Mouse (Mus musculus) forebrain, embryonic 12.5 days (tissue): Measurements from ENCODE around the gene Gm20388. TPM values are rescaled to one million over a fixed set of nuclear protein-coding genes. Genes with fewer than 3 reads are reported as not detected.

ENCODE experiments used
- ATAC-seq: fragments of 200-750 bp; cut with Nextera tagmentation; 2 replicates; pipeline ENCODE4 v1.8.0; 2017; ENCODE audit warnings: moderate TSS enrichment; ENCODE audit not compliant: low FRiP score
- H3K27ac ChIP-seq: fragments of 300-500 bp; sonication (generic); 2 replicates; pipeline ENCODE4 v1.5.1; 2016; ENCODE audit warnings: mild to moderate bottlenecking
- H3K27me3 ChIP-seq: fragments of 300-500 bp; sonication (generic); 2 replicates; pipeline ENCODE4 v1.6.1; 2016; ENCODE audit warnings: mild to moderate bottlenecking
- H3K36me3 ChIP-seq: fragments of 300-500 bp; sonication (generic); replicated peaks from 2 replicates; pipeline ENCODE4 v1.6.1; 2016; ENCODE audit warnings: mild to moderate bottlenecking
- H3K4me1 ChIP-seq: fragments of 300-500 bp; sonication (generic); 2 replicates; pipeline ENCODE4 v1.6.1; 2016
- H3K4me2 ChIP-seq: fragments of 300-500 bp; sonication (generic); 2 replicates; pipeline ENCODE4 v1.6.1; 2016; ENCODE audit warnings: mild to moderate bottlenecking, moderate library complexity
- H3K4me3 ChIP-seq: fragments of 300-500 bp; sonication (generic); replicated peaks from 2 replicates; pipeline ENCODE4 v1.5.1; 2016; ENCODE audit warnings: mild to moderate bottlenecking
- H3K9ac ChIP-seq: fragments of 300-500 bp; sonication (generic); 2 replicates; pipeline ENCODE4 v1.6.1; 2016; ENCODE audit warnings: mild to moderate bottlenecking
- H3K9me3 ChIP-seq: fragments of 300-500 bp; sonication (generic); 2 replicates; pipeline ENCODE4 v1.6.1; 2016
- WGBS: fragments of 180-500 bp; shearing (Covaris S2); methylation state at CpG from one replicate; pipeline ENCODE4 v1.1.7; 2016; 5-methylcytosine and 5-hydroxymethylcytosine counted together
- polyA plus RNA-seq: library from polyadenylated mRNA; unstranded; fragments of >200 nt; fragmentation: Nextera tagmentation; extraction: Ambion mirVana; gene quantifications from 2 replicates; pipeline ENCODE4 v1.2.1, GENCODE M21; 2016

Gene Gm20388
- polyA plus RNA-seq, 1 experiment from 2014 or later, result not detected

DNA sequence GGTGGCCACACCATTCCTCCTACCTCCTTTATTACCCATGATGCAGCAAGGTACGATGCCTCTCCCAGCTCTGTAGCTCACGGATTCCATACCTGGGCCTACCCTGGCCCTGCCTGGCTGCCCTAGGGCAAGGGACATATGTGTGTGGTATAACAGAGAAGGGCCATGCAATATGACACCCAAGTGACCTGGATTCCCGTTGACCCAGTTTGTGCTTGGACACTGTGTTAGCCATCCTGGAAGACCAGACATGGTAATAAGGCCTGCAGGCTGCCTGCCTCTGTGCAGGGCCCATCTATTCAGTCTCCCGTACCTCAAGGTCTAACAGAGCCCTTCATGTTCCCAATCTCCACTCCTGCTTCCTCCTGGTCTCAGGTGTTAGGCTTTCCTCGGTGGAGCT lies 517.9 kb downstream of the Gm20388 start:
- peaks cover 69% of the 10 kb centered on the region for H3K4me1 ChIP-seq
- H3K9ac ChIP-seq, result no peak overlapping the region
- ATAC-seq, result no peak
- H3K9me3 ChIP-seq, result peaks cover under 1% of the 10 kb centered on the region; the same call in 1 of the 2 replicates
- no peaks in the 10 kb centered on the region for H3K27me3 ChIP-seq
- H3K27ac ChIP-seq, result peak overlapping the region; percentile 11; the same call in 1 of the 2 replicates
- WGBS, result 79% methylated on average over 5 of the region's 5 CpGs
- no peak overlapping the region for H3K4me3 ChIP-seq
- H3K4me2 ChIP-seq, result no peak overlapping the region
- H3K36me3 ChIP-seq, result no peaks in the 10 kb centered on the region

DNA sequence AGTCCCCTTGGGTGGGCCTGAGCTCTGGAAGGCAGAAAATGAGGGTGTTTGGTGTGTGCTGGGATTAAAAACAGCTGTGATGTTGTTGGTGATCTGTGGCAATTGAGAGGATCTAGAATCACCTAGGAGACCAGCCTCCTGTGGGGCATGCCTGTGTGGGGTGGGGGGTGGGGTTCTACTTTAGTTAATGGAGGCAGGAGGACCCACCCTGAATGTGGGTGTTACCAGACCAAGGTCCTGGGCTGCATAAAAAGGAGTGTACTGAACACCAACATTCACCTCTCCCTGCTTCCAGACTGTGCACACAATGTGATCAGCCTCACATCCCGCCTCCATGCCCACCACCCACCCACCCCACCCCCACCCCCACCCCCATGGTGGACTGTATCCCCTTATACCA lies 518.5 kb downstream of the Gm20388 start:
- WGBS, result 100% methylated on average over 1 of the region's 1 CpGs
- Histone ChIP-seq H3K4me3 (no peak overlapping the region), H3K27ac (peak overlapping the region; percentile 11; the same call in 1 of the 2 replicates), H3K9me3 (peaks cover 5% of the 10 kb centered on the region; the same call in 1 of the 2 replicates), H3K4me1 (peaks cover 63% of the 10 kb centered on the region), H3K27me3 (no peaks in the 10 kb centered on the region), H3K9ac (no peak overlapping the region), H3K36me3 (no peaks in the 10 kb centered on the region), H3K4me2 (no peak overlapping the region)
- ATAC-seq, result no peak

DNA sequence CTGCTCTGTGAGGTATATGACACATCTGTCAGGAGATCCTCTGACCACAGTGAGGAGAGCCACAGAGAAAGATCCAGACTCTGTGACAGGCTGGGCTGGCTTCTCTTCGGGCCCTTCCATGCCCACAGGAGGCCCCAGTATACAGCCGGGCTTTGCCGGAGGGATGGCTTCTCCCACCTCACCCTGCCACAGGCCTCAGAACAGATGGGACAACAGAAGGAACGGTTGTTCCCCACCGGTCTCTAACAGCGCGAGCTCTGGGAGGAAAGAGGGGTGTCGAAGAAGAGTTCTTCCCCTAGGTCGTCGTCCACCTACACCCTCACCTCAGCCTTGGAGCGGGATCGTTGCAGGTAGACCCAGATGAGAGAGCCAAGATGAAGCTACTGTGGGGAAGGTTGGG lies 520.4 kb downstream of the Gm20388 start:
- Histone ChIP-seq H3K9ac (no peak overlapping the region), H3K36me3 (no peaks in the 10 kb centered on the region), H3K27me3 (no peaks in the 10 kb centered on the region; the same call in 1 of the 2 replicates), H3K9me3 (peaks cover 5% of the 10 kb centered on the region; the same call in 1 of the 2 replicates), H3K4me3 (no peak overlapping the region), H3K4me2 (no peak overlapping the region), H3K4me1 (peaks cover 53% of the 10 kb centered on the region), H3K27ac (peak overlapping the region; percentile 19; the same call in 1 of the 2 replicates)
- ATAC-seq, result no peak
- 89% methylated on average over 12 of the region's 12 CpGs for WGBS

GRCm38 (mm10) chr8:120432438-120432837 lies 521.8 kb downstream of the Gm20388 start:
- peaks cover 53% of the 10 kb centered on the region for H3K4me1 ChIP-seq
- no peak overlapping the region for H3K4me2 ChIP-seq
- H3K4me3 ChIP-seq, result no peak overlapping the region
- WGBS, result 86% methylated on average over 7 of the region's 7 CpGs
- H3K27ac ChIP-seq, result peak overlapping the region; percentile 68; the same call in 1 of the 2 replicates
- no peak for ATAC-seq
- peaks cover 5% of the 10 kb centered on the region; the same call in 1 of the 2 replicates for H3K9me3 ChIP-seq
- peaks cover 13% of the 10 kb centered on the region for H3K27me3 ChIP-seq
- H3K36me3 ChIP-seq, result no peaks in the 10 kb centered on the region
- H3K9ac ChIP-seq, result no peak overlapping the region

GRCm38 (mm10) chr8:120433143-120433542 lies 522.5 kb downstream of the Gm20388 start:
- H3K4me1 ChIP-seq, result peaks cover 53% of the 10 kb centered on the region
- no peak for ATAC-seq
- 70% methylated on average over 7 of the region's 7 CpGs for WGBS
- no peak overlapping the region for H3K9ac ChIP-seq
- H3K9me3 ChIP-seq, result peaks cover 5% of the 10 kb centered on the region; the same call in 1 of the 2 replicates
- no peak overlapping the region for H3K4me2 ChIP-seq
- no peaks in the 10 kb centered on the region for H3K36me3 ChIP-seq
- H3K4me3 ChIP-seq, result no peak overlapping the region
- H3K27ac ChIP-seq, result peak overlapping the region; percentile 68; the same call in 1 of the 2 replicates
- H3K27me3 ChIP-seq, result peaks cover 15% of the 10 kb centered on the region

DNA sequence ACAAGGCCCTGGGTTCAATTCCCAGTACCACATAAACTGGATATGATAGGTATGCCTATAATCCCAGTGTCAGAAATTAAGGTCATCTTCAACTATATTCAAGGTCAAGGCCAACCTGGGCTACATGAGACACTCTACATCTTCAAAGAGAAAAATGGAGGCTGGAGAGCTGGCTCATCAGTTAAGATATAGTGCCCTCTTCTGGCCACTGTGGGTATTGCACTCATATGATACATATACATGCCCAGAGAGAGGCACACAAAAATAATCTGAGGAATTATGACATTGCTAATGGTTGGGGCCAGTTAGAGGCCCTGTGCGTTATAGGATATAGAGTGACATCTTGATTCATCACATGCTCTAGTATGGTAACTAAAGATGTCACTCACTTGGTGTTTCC lies 523.1 kb downstream of the Gm20388 start:
- Histone ChIP-seq H3K4me1 (peaks cover 53% of the 10 kb centered on the region), H3K9me3 (peaks cover 5% of the 10 kb centered on the region; the same call in 1 of the 2 replicates), H3K27ac (0 out of 2 replicates have a peak overlapping the region, but pooled peaks have one; percentile 68), H3K27me3 (peaks cover 15% of the 10 kb centered on the region), H3K4me2 (no peak overlapping the region), H3K36me3 (no peaks in the 10 kb centered on the region), H3K9ac (no peak overlapping the region), H3K4me3 (no peak overlapping the region)
- no peak for ATAC-seq
- 89% methylated on average over 1 of the region's 1 CpGs for WGBS

DNA sequence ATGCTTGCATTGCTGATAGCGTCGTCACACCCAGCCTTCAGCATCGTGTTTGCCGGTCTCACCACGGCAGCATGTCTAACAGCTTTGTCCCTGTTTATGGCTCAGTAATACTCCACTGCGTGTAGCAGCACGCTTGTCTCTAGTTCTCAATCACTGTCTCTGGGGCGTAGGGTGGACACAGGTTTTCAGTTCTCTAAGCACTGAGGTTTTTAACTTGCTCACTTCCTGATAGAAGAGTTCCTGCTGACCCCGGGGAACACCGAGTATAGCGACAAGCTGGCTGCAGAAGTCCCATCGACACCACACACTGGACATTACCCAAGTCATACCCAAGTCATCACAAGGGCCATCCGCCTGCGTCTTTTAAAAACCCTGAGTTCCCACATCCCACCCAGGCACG lies 525.1 kb downstream of the Gm20388 start:
- no peaks in the 10 kb centered on the region for H3K36me3 ChIP-seq
- H3K27ac ChIP-seq, result no peak overlapping the region
- H3K9me3 ChIP-seq, result peaks cover 5% of the 10 kb centered on the region; the same call in 1 of the 2 replicates
- H3K4me3 ChIP-seq, result no peak overlapping the region
- peaks cover 15% of the 10 kb centered on the region for H3K27me3 ChIP-seq
- WGBS, result 96% methylated on average over 15 of the region's 15 CpGs
- H3K9ac ChIP-seq, result no peak overlapping the region
- no peak for ATAC-seq
- peaks cover 68% of the 10 kb centered on the region for H3K4me1 ChIP-seq
- H3K4me2 ChIP-seq, result no peak overlapping the region

GRCm38 (mm10) chr8:120436491-120437030 lies 525.9 kb downstream of the Gm20388 start:
- Histone ChIP-seq H3K27me3 (peaks cover 18% of the 10 kb centered on the region), H3K4me1 (peaks cover 73% of the 10 kb centered on the region), H3K36me3 (no peaks in the 10 kb centered on the region), H3K4me3 (no peak overlapping the region), H3K9ac (no peak overlapping the region), H3K9me3 (peaks cover 5% of the 10 kb centered on the region; the same call in 1 of the 2 replicates), H3K27ac (0 out of 2 replicates have a peak overlapping the region, but pooled peaks have one; percentile 50), H3K4me2 (no peak overlapping the region)
- WGBS, result 49% methylated on average over 5 of the region's 5 CpGs
- no peak for ATAC-seq

- Histone ChIP-seq H3K9ac (no peak overlapping the region), H3K4me3 (no peak overlapping the region), H3K4me1 (peaks cover 79% of the 10 kb centered on the region), H3K27ac (0 out of 2 replicates have a peak overlapping the region, but pooled peaks have one; percentile 88), H3K27me3 (peaks cover 25% of the 10 kb centered on the region), H3K36me3 (no peaks in the 10 kb centered on the region), H3K9me3 (peaks cover 5% of the 10 kb centered on the region; the same call in 1 of the 2 replicates), H3K4me2 (no peak overlapping the region)
- WGBS, result 89% methylated on average over 1 of the region's 1 CpGs
- no peak for ATAC-seq
Observed at GRCm38 (mm10) chr8:120437207-120437606, 526.6 kb downstream of the Gm20388 start.

DNA sequence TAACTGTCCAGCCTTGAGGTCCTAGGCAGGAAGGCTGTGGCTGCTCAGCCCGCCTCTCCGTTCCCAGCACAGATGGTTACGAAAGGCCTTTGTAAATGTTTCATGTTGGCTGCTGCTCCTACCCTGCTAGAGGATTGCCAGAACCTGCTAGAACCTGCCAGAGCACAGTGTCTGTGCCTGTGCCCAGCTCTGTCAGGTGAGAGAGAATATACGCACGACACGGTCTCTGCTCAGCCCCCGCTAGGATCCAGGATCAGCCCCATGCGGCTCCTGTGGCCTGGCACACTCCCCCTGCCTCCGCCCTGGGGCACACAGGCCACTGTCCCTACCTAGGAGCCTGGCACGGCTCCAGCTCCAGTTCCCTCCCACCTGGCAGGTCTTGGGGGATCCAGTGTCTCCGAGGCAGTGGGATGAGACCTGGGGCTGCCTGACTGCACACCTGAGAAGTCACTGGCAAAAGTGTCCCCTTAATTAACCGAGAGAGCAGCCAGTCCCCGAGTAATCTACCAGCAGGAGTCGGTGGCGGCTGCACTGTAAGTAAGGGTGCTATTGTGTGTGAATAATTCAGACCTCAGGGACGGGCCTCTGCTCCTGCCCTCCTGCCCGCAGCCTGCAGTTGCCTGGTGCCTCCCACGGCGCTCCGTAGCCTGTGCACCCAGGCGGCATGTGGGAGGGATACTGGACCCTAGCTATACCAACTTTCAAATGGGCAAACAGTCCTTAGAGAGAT lies 527.2 kb downstream of the Gm20388 start:
- H3K9ac ChIP-seq, result no peak overlapping the region
- peaks cover 5% of the 10 kb centered on the region; the same call in 1 of the 2 replicates for H3K9me3 ChIP-seq
- no peaks in the 10 kb centered on the region for H3K36me3 ChIP-seq
- no peak overlapping the region for H3K4me2 ChIP-seq
- 0 out of 2 replicates have a peak, but pooled peaks have one; percentile 2 for ATAC-seq
- H3K4me1 ChIP-seq, result peaks cover 76% of the 10 kb centered on the region
- H3K27me3 ChIP-seq, result peaks cover 27% of the 10 kb centered on the region
- H3K27ac ChIP-seq, result peak overlapping the region; percentile 88
- WGBS, result 45% methylated on average over 21 of the region's 21 CpGs
- H3K4me3 ChIP-seq, result no peak overlapping the region

DNA sequence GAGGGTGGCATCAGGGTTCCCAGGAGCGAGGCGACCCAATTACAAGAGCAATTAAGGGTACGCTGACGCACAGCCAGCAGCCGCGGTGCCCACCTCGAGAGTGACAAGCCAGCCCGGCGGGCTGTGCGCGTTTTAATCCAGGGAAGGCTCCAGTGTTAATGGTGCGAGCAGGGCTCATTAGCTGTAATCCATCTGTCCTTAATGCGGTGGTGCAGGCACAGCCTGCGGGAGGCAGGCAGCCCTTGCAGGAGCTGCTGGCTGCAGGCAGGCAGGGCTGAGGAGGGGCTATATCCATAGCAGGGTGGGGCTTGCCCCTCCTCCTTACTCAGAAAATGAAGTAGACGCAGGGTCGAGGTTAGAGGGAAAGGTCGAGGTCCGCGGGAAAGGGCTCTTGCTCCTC lies 528.7 kb downstream of the Gm20388 start:
- Histone ChIP-seq H3K9ac (peak overlapping the region; percentile 25; the same call in 1 of the 2 replicates), H3K4me3 (no peak overlapping the region)

GRCm38 (mm10) chr8:120440739-120441138 lies 530.1 kb downstream of the Gm20388 start:
- no peak overlapping the region for H3K4me2 ChIP-seq
- no peak overlapping the region for H3K9ac ChIP-seq
- peak overlapping the region; percentile 88; the same call in 1 of the 2 replicates for H3K27ac ChIP-seq
- H3K27me3 ChIP-seq, result peaks cover 34% of the 10 kb centered on the region
- no peaks in the 10 kb centered on the region for H3K36me3 ChIP-seq
- peaks cover 80% of the 10 kb centered on the region for H3K4me1 ChIP-seq
- no peaks in the 10 kb centered on the region for H3K9me3 ChIP-seq
- ATAC-seq, result no peak
- H3K4me3 ChIP-seq, result no peak overlapping the region
- WGBS, result 60% methylated on average over 12 of the region's 12 CpGs

More for the DNA sequence above, 528.7 kb downstream of the Gm20388 start:
- Histone ChIP-seq H3K4me2 (peak overlapping the region; percentile 28), H3K9me3 (no peaks in the 10 kb centered on the region), H3K27me3 (peaks cover 27% of the 10 kb centered on the region), H3K27ac (peak overlapping the region; percentile 88), H3K4me1 (peaks cover 74% of the 10 kb centered on the region), H3K36me3 (no peaks in the 10 kb centered on the region)
- peak; percentile 86 for ATAC-seq
- WGBS, result 2% methylated on average over 19 of the region's 19 CpGs
